Mouse (Mus musculus) left cerebral cortex, adult 11 months (tissue): ENCODE results near the gene Mllt6.
"Not testable (repeated sequence)": the region's sequence is repeated elsewhere in the genome, so short reads cannot be mapped to it uniquely, and the experiment has no call there.

ENCODE experiments used
- DNase-seq: peaks from one replicate; pipeline ENCODE4 v3.0.0; 2022; ENCODE audit warnings: low spot score

Gene Mllt6

DNA sequence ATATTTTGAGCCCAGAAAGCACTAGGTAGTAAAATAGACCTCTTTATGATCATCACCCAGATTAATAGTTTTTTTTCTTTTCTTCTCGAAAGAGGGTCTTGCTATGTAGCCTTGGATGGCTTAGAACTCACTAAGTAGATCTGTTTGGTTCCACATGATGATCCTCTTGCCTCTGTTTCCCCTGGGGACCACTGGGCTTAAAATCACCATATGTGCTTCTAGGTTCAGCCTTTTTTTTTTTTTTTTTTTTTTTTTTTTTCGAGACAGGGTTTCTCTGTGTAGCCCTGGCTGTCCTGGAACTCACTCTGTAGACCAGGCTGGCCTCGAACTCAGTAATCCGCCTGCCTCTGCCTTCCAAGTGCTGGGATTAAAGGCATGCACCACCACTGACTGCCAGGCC is 14.7 kb upstream of the Mllt6 start:
- DNase-seq: not testable (repeated sequence)

GRCm38 (mm10) chr11:97650341-97650740 is 12.9 kb upstream of the Mllt6 start:
- DNase-seq: no peak

GRCm38 (mm10) chr11:97653376-97653775 is 9.8 kb upstream of the Mllt6 start:
- DNase-seq: not testable (repeated sequence)

DNA sequence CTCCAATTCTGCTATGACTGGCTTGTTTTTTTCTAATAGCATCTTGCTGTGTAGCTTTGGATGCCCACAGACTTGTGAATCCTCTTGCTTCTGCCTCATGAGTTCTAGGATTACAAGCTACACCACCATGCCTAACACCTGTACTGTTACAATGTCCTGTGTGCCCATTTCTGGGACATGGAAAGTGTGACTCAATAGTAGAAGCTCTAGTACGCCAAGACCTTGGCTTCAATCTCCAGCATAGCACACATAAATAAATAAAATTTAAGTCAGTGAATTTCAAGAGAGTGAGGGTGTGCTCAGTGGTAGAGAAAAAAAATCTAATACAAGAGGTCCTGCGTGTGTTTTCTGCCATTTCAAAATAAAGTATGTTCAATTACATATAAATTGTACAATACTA is 9.0 kb upstream of the Mllt6 start:
- DNase-seq: no peak

GRCm38 (mm10) chr11:97656269-97656971 is 6.8 kb upstream of the Mllt6 start:
- DNase-seq: no peak

DNA sequence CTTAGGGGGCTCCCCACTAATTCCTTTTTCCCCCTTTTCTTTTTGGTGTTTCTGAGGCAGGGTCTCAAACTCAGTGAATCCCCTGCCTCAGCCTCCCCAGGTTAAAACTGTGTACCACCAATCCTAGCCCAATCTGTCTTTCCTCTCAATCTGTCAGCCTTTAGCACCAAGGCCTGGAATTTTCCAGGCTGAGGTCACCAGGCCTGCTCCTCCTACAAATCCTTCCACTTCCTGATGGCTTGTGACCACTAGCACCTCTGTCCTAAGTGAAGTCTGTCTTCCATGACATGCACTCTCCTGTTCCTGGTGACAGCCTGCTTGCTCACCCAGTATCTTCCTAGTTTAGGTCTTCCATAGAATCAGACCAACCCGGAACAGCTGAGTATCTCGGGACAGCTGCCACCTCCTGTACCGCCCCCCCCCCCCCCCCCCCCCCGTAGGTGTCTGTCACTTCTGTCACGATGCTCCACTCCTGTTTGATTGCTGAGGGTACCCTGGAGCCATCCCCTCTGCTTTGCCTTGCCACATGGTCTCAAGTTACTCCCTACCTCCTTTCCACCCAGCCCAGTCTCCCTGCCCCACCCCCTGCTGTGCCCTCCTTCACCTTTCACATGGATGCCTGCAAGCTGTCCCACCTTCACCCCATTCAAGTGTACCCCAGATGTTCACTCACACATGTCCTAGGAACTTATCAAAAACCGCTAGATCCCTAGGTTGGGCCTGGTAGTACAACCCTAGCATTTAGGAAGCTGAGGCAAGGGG is 5.8 kb upstream of the Mllt6 start:
- no peak for DNase-seq

DNA sequence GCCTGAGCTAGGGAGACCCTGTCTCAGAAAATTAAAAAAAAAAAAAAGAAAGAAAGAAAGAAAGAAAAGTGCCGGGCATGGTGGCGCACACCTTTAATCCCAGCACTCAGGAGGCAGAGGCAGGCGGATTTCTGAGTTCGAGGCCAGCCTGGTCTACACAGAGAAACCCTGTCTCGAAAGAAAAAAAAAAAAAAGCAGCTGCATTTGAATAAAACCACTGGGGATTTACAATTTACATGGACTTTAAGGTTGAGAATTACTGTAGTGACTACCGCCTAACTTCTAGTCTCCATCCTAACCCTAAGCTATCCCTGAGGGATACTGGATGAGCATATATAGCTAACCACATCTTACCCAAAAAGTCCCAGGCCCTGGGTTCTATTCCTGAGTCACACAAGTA is 5.2 kb upstream of the Mllt6 start:
- DNase-seq: not testable (repeated sequence)

DNA sequence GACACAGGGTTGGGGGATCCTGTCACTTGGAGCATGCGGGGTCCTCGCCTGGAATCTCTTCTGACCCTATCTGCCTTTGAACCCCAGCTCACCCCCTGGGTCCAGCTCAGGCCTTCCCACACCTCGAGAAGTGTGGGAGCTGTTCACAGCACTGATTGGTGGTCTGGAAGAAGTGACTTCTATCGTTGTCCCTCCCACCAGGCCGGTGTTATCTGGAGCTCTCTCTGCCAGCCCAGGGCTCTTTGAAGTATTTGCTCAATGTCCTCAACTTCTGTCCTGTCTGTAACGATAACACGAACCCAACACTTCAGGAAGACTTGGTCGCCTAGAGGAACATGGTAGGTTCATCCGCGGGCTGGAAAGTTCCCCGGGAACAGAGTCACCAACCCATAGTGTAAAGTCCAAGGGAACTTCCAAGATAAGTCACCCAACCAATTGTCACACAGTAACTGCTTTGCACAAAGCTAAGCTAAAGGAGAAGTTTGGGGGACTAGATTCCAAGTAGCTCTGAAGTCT is 4.4 kb upstream of the Mllt6 start:
- DNase-seq: no peak

GRCm38 (mm10) chr11:97659267-97659989 is 3.8 kb upstream of the Mllt6 start:
- DNase-seq: no peak

DNA sequence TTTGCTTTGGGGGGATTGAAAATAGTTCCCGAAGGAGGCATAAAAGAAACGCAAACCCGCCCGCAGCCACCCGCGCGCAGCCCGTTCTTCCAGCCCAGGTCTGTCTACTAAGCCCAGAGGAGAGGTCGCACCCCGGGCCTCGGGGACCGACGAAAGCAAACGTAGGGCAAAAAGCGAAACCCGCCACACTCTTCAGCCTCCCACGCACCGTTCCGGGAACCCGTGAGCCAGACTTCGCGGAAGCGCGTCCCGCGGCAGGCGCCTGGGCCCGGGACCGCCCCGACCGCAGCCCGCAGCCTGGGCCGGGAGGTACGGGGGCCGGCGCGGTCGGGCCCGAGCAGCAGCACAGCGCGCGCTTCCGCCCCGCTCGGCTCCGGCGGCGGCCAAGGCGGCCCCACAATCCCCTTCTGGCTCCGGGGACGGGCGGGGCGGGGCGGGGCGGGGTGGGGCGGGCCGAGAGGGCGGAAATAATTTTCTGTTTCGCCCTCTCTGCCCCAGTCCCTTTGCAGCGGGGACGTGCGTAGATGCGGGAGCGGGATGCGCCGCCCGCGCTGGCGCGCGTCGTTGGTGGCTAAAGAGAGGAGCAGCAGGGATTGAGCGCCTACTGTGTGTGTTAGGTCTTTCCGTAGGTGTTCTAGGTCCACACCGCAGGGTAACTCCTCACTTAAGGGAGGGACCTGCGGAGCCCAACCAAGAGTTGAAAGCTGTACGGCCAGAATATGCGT is 3.1 kb upstream of the Mllt6 start:
- peak; percentile 64 for DNase-seq

- no peak for DNase-seq
Measured at GRCm38 (mm10) chr11:97660734-97661647, 2.2 kb upstream of the Mllt6 start.

DNA sequence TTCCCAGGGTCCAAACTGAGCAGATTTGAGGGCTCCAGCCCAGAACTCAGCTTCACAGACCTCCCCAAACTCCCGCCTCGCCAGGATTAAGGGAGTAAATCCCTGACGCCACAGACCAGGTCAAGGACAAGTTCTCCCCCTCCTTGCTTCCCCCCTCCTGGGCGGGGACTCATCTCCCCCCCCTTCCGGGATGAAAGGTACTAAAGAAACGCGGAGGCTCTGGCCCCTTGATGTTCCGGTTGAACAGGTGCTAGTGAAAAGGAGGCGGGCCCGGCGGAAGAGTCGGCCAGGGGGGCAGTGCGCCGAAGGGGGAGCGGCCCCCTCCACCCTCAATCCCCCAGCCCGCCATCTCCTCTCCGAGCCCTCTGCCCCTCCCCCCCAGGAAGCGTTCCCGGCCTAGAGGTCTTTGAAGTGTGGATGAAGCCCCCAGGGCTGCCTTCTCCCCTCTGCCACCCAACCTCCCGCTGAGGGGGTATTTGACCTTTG is 1.5 kb upstream of the Mllt6 start:
- no peak for DNase-seq

- DNase-seq: no peak
Measured at GRCm38 (mm10) chr11:97662207-97662892, 864 bp upstream of the Mllt6 start.

DNA sequence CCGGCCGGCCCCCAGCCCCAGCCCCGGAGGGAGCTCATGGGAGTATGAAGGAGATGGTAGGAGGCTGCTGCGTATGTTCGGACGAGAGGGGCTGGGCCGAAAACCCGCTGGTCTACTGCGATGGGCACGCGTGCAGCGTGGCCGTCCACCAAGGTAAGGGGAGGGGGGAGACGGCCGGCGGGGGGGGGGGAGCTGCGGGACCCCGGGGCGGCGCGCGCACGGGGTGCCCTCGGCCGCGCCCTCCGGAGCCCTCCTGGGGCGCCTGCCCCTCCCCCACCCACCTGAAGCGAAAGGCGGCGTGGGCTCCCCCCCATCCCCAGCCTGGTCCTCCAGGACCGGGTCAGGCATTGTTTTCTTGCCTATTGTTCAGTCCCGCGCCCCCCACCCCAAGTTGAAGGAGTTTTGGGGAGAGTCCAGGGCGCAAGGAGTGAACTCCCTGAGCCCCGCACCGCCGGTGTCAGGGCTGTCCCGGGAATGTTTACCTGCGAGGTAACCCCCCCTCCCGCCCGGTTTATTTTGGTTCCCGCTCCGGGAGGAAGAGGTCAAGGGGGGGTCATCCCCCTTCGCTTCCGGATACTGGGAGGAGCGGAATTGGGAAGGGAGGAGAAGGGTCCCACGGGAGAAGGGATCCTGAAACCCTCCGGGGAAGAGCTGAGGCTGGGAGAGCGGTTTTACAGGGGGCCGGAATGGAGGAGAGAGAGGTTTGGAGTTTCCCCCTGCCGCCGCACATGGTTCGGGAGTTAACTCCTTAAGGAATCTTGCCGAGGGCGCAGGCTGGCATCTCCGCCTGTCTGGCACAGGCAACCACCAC is 519 bp downstream of the Mllt6 start:
- no peak for DNase-seq

GRCm38 (mm10) chr11:97664339-97664665 is 1.1 kb downstream of the Mllt6 start:
- DNase-seq: no peak

DNA sequence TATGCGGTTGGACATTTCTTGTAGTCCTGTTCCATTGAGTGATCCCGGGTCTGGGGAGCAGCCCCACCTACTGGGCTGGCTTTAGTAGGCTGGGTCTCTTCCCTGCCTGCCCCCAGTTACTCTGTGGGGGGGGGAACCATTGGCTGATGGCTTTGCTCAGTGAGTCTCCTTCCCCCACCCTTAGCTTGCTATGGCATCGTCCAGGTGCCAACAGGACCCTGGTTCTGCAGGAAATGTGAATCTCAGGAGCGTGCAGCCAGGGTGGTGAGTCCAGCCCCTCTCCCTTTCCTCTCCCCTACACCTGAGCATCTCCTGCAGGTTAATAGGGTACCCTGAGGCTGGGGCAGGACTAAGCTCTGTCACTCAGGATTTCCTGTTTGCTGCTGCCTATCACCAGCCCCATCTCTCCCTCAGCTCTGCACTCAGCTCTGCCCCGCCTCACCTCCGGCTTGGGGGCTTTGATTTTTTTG is 1.6 kb downstream of the Mllt6 start:
- DNase-seq: no peak

DNA sequence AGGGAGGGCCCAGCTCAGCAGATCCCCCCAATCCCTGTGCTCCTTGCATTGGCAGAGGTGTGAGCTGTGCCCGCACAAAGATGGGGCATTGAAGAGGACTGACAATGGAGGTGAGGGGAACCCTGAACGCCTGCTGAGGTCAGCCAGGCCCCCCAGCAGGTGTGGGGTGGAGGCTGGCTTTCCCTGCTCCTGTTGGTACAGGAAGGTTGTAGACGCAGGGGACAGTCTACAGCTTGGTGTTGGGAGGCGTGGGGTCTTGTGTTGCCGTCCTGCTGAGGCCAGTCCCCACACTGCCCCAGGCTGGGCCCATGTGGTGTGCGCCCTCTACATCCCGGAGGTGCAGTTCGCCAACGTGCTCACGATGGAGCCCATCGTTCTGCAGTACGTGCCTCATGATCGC is 2.2 kb downstream of the Mllt6 start:
- no peak for DNase-seq

- DNase-seq: no peak
Measured at GRCm38 (mm10) chr11:97666221-97666620, 3.0 kb downstream of the Mllt6 start.

DNA sequence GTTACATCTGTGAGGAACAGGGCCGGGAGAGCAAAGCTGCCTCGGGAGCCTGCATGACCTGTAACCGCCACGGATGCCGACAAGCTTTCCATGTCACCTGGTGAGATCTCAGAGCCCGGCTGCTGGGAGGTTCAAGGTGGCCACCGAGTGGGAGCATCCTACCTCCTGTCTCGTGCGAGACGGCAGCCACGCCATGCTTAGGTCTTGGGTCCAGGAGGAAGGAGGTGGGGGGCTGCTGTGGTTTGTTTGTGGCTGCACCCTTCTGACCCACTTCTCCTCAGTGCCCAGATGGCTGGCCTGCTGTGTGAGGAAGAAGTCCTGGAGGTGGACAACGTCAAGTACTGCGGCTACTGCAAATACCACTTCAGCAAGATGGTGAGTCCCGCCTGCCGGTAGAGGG is 3.6 kb downstream of the Mllt6 start:
- no peak for DNase-seq
